Mouse (Mus musculus) thymus, postnatal 10 days (tissue): Measurements from ENCODE around the gene Gm45062.

ENCODE experiments used
- DNase-seq, 2 experiments: peaks; one replicate each; pipeline ENCODE4 v3.0.0; 2021; ENCODE audit warnings: low spot score in 2 of 2

Gene Gm45062

DNA sequence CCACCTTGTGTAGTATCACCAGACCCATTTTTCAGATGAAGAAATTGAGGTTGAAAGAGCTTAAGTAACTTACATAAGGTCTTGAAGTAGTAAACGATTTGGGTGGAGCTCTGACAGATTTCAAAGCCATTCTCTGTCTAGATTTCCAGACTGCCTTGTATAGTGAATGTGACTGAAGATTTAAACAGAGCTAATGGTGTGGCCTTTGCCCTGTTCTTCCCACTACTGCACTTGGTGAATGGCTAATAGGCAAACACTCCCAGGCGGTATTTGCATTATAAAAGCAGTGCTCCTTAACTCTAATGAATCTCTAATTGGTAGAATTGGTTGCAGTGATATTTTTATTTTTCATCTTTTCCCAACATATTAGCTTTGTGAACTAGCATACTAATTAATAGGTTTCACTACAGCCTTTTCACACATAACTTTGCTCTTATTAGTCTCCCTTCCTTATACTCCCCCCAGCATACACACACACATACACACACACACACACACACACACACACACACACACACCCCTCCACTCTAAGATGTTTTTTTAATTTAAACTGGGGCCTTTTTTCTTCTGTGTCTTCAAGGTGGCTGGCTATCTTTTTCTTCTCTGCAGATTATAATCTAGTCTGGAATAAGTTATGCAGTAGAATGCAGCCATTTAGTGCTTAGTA lies 109.1 kb downstream of the Gm45062 start:
- DNase-seq, result peak in 1 of 2 experiments; percentile 2

DNA sequence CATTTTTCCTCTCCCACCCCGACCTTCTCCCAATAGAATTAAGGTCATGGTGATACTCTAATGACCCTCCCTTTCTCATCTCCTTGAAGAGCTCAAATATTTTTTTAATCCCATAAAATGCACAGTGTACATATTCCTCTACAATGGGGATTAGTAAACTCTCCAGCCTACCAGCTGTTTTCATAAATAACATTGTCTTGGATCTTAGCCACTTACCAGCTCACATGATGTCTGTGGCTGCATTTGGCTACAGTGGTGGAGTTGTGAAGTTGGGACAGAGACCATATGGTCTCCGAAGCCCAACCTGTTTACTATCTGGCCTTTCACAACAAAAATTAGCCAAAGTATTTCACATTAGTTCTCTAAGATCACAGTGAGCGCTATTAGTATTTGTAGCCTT lies 111.4 kb downstream of the Gm45062 start:
- no peak for DNase-seq

- no peak for DNase-seq
Observed at GRCm38 (mm10) chr6:8373051-8373450, 113.8 kb downstream of the Gm45062 start.

DNA sequence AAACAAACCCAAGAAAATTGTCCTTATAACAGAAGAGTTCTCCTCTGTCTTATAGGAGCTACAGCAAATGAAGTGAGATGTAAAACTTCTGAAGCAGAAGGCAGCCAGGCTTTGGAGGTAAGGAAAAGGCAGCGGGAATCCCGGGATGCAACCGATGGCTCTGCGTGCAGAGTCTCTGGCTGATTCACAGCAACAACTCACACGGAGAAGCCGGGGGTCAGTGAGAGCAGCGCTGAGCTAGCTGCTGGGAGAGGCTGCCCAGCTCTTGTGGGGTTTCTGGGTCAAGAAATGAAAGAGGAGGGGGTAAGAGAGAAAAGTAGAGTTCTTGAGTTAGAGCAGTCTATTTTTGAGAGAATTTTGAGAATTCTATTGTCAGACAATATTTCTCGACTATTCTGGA lies 114.6 kb downstream of the Gm45062 start:
- DNase-seq, result peak in 1 of 2 experiments; percentile 2

- DNase-seq, result peak in 1 of 2 experiments; percentile 2
Observed at GRCm38 (mm10) chr6:8374290-8374689, 115.0 kb downstream of the Gm45062 start.

DNA sequence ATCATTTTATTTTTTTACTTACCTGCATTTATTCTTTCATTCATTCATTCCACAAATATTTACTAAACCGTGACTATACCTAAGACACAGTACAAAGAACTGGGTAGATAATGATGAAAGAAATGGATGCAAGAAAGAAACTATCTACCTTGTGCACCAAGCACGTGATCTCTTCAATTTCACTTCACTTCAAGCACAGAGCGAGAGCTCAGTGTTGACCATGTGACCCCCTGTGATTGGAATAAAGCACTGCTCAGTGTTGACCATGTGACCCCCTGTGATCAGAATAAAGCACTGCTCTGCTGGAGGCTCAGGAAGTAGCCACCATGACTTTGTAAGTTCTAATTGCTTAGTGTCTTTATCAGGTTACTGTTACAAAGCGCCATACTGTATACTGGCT lies 115.5 kb downstream of the Gm45062 start:
- DNase-seq, result no peak

DNA sequence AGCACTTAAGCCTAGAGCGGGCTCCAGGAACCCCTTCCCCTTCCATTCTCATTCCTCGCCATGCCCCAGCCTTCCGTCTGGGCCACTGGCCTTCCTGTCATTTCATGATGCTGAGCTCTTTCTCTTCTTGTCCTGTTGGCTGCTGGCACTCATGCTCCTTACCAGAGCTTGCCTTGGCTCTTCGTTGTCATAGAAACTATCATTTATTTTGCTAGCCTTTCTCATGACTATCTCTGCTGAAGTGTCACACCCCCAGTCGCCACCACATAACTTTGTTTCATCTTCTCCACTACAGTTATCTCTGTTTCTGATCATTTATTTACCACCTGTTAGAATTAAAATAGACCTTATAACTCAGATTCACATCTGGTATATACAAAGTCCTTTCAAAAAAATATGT lies 117.1 kb downstream of the Gm45062 start:
- DNase-seq, result peak in 1 of 2 experiments; percentile 2

- DNase-seq, result peak in 1 of 2 experiments; percentile 3
Observed at GRCm38 (mm10) chr6:8377667-8378066, 118.4 kb downstream of the Gm45062 start.

GRCm38 (mm10) chr6:8389307-8389706 lies 130.1 kb downstream of the Gm45062 start:
- DNase-seq, result no peak

DNA sequence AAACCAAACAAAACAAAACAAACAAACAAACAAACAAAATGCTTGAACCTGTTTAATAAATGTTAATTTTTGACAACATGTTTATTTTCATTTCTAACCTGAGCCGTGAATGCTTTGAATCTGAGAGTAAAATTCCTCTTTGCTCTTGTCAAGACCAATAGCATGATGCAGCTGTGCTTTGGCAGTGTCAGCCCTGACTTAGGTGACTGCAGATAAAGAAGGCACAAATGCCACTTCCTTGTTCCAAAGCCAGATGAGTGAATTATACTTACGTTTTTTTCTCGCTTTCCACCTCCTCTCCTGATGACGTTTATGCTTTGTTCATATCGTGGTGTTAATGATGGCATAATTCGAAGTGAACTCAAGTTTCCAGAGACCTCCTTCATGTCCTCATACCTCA lies 131.0 kb downstream of the Gm45062 start:
- DNase-seq, result no peak

DNA sequence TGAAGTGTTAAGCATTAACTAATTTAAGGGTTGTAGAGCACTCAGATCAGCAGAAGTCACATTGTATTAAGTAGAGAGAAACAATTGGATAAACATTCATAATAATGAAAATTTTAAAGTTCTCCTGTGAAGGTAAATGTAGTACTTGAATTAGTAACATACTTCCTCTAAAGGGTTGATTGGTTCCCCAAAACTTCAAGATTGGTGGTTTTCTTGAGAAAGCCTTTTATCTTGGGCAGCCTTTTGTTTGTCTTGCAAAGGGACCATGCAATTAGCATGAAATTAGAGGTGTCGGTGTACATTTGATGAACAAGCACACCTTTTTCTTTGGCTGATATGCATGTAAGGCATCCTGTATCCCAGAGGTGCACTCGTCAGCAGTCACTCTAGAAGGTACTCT lies 131.7 kb downstream of the Gm45062 start:
- no peak for DNase-seq

DNA sequence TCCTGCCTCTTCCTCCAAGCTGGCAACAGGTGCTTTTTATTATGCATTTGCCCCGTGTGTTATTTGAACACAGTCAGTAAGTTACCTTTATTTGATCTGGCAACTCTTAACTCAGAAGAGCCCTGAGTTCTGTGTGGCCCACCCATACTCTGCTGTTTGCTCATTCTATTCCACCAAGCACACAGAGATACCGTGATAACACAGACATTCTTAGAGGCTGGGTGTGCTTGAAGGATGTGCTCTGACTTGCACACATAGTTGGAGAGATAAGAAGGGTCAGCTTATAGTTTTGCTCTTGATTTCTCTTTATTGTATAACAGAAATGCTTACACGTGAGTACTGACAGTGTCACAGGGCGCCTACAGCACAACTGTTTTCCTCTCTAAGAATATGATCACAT lies 133.8 kb downstream of the Gm45062 start:
- DNase-seq, result no peak

DNA sequence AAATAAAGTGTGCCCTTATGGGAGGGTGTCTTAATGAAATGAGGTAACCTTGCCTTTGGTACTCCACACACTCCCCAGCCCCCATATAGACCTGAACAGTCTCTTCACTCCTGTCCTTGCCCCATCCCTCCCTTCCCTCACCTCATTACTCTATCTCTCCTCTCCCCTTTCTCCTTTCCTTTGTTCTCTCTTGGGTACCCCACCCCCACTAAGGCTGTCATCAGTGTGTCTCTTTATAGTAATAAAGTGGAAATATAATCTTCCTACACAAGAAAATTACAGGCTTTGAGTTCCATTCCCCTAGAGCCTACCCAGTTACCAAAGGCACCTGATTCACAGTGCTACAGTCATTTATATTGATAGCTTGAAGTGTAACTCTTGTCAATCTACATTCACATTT lies 134.8 kb downstream of the Gm45062 start:
- DNase-seq, result no peak

- no peak for DNase-seq
Observed at GRCm38 (mm10) chr6:8395061-8395460, 135.8 kb downstream of the Gm45062 start.

- DNase-seq, result no peak
Observed at GRCm38 (mm10) chr6:8397252-8397651, 138.0 kb downstream of the Gm45062 start.

GRCm38 (mm10) chr6:8399710-8400109 lies 140.5 kb downstream of the Gm45062 start:
- no peak for DNase-seq

DNA sequence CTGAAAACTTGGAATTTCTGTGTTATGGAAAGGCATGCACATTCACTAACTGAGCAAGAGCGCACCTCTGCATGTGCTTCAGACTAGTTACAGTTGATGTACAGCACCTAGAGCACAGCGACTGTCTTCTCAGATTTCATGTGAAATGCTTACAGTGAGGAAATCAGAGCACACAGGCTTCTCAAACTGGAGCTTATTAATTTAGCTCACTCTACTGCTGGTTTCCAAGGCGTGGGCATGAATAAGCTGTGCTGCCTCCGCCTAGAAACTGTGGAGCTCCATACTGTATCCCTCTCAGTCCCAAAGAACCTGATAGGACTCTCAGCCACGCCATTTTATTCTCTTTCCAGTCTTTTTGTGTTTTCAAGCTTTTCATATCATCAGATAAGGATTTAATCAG lies 143.9 kb downstream of the Gm45062 start:
- DNase-seq, result no peak

GRCm38 (mm10) chr6:8405844-8406243 lies 146.6 kb downstream of the Gm45062 start:
- no peak for DNase-seq

DNA sequence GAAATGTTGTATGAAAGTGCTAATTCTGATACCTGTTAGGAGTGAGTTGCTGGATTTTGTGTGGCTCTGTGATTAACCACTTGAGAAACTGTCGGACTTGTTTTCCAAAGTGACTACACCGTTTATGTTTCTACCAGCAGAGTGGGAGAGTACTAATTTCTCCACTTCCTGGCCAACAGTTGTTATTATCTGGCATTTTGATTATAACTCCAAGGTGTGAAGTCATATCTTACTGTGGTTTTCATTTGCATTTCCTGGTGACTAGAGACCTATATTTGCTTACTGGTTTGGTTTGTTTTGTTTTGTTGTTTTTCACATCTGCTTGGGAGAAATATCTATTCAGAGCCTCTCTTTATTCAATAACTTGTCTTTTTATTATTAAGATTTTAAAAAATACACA lies 149.1 kb downstream of the Gm45062 start:
- no peak for DNase-seq

DNA sequence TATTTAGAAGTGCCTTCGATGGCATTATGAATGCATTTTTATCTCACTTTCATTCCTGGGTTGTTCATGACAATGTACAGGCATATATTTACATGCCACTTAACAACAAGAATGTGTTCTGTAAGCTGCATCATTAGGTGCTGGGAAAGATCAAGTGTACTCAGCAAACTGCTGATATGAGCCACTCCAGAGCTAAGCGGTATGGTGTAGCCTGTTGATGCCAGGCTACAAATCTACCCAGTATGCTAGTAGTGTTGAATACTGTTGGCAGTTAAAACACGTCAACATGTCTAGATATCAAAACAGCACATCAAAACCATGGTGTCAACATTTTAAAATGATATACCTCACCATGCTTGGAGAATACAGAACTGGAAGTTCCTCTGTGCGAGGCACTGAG lies 150.6 kb downstream of the Gm45062 start:
- DNase-seq, result no peak

GRCm38 (mm10) chr6:8412845-8413598 lies 153.8 kb downstream of the Gm45062 start:
- no peak for DNase-seq

DNA sequence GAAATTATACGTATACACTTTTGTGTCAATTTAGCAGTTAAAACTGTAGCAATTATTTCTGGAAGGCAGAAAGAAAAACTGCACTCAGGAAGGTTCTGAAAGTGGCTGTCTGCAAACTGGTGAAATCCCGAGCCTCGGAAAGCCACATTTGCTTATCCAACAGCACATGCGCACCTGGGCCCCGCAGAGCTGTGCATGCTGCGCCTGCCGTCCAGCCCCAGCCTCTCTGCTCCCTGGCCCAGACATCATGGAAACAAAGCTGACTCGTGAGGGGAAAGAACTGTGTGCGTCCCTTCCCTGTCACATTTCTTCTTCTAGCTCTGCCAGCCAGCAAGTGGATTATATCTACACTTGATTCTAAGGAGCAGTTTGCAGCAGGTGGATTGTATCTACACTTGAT lies 154.8 kb downstream of the Gm45062 start:
- no peak for DNase-seq

DNA sequence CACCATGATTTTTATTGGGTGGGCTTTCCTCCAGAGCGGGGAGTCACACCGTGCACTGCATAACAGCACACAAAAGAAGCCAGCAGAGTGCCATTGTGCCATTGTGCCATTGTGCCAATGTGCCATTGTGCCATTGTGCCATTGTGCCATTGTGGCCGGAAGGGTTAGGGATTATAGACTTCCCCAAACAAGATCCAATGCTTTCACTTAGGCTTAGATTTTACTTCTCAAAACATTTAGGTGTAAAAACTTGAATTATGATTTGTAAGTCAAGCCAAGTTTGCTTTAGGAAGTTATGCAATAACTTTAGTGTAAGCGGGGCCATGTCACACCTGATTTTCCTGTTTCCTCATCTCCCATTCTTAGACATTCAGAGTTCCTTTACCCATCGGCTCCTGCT lies 156.6 kb downstream of the Gm45062 start:
- no peak for DNase-seq
